Mouse (Mus musculus) forebrain, postnatal 0 days (tissue): ENCODE data around the gene Mknk1. TPM values are rescaled to one million over a fixed set of nuclear protein-coding genes. Genes with fewer than 3 reads are reported as not detected.

Experiments used
- ATAC-seq: fragments of 200-750 bp; cut with Nextera tagmentation; 2 replicates; pipeline ENCODE4 v1.8.0; 2017; ENCODE audit warnings: mild to moderate bottlenecking, moderate library complexity
- DNase-seq: peaks from one replicate; pipeline ENCODE4 v3.0.0-alpha.2; 2015
- H3K27ac ChIP-seq: fragments of 300-500 bp; sonication (generic); 2 replicates; pipeline ENCODE4 v1.5.1; 2014; ENCODE audit warnings: low read depth, mild to moderate bottlenecking, antibody characterized with exemption, low read length, moderate library complexity, mixed read lengths
- H3K27me3 ChIP-seq: fragments of 300-500 bp; sonication (generic); 2 replicates; pipeline ENCODE4 v1.6.1; 2014; ENCODE audit warnings: mild to moderate bottlenecking, low read length, mixed read lengths; ENCODE audit not compliant: insufficient read depth
- H3K36me3 ChIP-seq: fragments of 300-500 bp; sonication (generic); 2 replicates; pipeline ENCODE4 v1.6.1; 2014; ENCODE audit warnings: mild to moderate bottlenecking, moderate library complexity; ENCODE audit not compliant: insufficient read depth
- H3K4me1 ChIP-seq: fragments of 300-500 bp; sonication (generic); 2 replicates; pipeline ENCODE4 v1.6.1; 2014; ENCODE audit warnings: antibody characterized with exemption; ENCODE audit not compliant: insufficient read depth
- H3K4me2 ChIP-seq: fragments of 300-500 bp; sonication (generic); 2 replicates; pipeline ENCODE4 v1.6.1; 2014; ENCODE audit warnings: low read depth, mild to moderate bottlenecking, moderate library complexity
- H3K4me3 ChIP-seq: fragments of 300-500 bp; sonication (generic); 2 replicates; pipeline ENCODE4 v1.5.1; 2014; ENCODE audit warnings: low read depth, low read length, mixed read lengths
- H3K9ac ChIP-seq: fragments of 300-500 bp; sonication (generic); 2 replicates; pipeline ENCODE4 v1.6.1; 2014; ENCODE audit warnings: mild to moderate bottlenecking
- H3K9me3 ChIP-seq: fragments of 300-500 bp; sonication (generic); 2 replicates; pipeline ENCODE4 v1.6.1; 2016; ENCODE audit warnings: low read length
- CTCF ChIP-seq: sonication (generic); IDR thresholded peaks from 2 replicates; pipeline ENCODE4 v1.5.1; 2016; ENCODE audit warnings: antibody characterized with exemption, control low read depth, low read depth
- WGBS: fragments of 180-500 bp; shearing (Covaris S2); extraction: QIAGEN DNeasy Blood & Tissue Kit; methylation state at CpG from one replicate; pipeline ENCODE4 v1.1.7; 2014; 5-methylcytosine and 5-hydroxymethylcytosine counted together
- polyA plus RNA-seq: library from polyadenylated mRNA; unstranded; fragments of >200 nt; fragmentation: Nextera tagmentation; extraction: Ambion mirVana; gene quantifications from 2 replicates; pipeline ENCODE4 v1.2.1, GENCODE M21; 2015
- total RNA-seq: library from RNA; depleted of rRNA; stranded (reverse); fragments of >200 nt; gene quantifications from 2 replicates; pipeline ENCODE4 v1.2.3, GENCODE M21; 2014

Mknk1 gene
- total and polyA plus RNA-seq, 2 experiments from 2014 or later, result 18.9 to 22.8 TPM

GRCm38 (mm10) chr4:115820944-115821343 lies 18.1 kb upstream of the Mknk1 start:
- no peak for TF ChIP-seq CTCF
- H3K36me3 ChIP-seq, result no peaks in the 10 kb centered on the region
- WGBS, result 77% methylated on average over 3 of the region's 3 CpGs
- no peak overlapping the region for H3K27ac ChIP-seq
- no peak overlapping the region for H3K9ac ChIP-seq
- H3K27me3 ChIP-seq, result no peaks in the 10 kb centered on the region
- no peaks in the 10 kb centered on the region for H3K9me3 ChIP-seq
- no peaks in the 10 kb centered on the region for H3K4me1 ChIP-seq
- no peak overlapping the region for H3K4me2 ChIP-seq
- ATAC-seq, result no peak
- DNase-seq, result no peak
- no peak overlapping the region for H3K4me3 ChIP-seq

GRCm38 (mm10) chr4:115821431-115821830 lies 17.6 kb upstream of the Mknk1 start:
- Histone ChIP-seq H3K4me2 (no peak overlapping the region), H3K36me3 (no peaks in the 10 kb centered on the region), H3K4me1 (no peaks in the 10 kb centered on the region), H3K27me3 (no peaks in the 10 kb centered on the region), H3K4me3 (no peak overlapping the region), H3K9ac (no peak overlapping the region), H3K9me3 (no peaks in the 10 kb centered on the region), H3K27ac (no peak overlapping the region)
- DNase-seq (no peak), ATAC-seq (no peak)
- TF ChIP-seq CTCF, result no peak

GRCm38 (mm10) chr4:115821928-115822327 lies 17.1 kb upstream of the Mknk1 start:
- 64% methylated on average over 3 of the region's 3 CpGs for WGBS
- TF ChIP-seq CTCF, result no peak
- no peak overlapping the region for H3K27ac ChIP-seq

GRCm38 (mm10) chr4:115824178-115824577 lies 14.8 kb upstream of the Mknk1 start:
- H3K9ac ChIP-seq, result no peak overlapping the region
- WGBS, result 76% methylated on average over 2 of the region's 2 CpGs
- ATAC-seq (no peak), DNase-seq (no peak)
- no peaks in the 10 kb centered on the region for H3K27me3 ChIP-seq
- no peak overlapping the region for H3K4me3 ChIP-seq
- no peaks in the 10 kb centered on the region for H3K36me3 ChIP-seq
- TF ChIP-seq CTCF, result no peak
- no peak overlapping the region for H3K27ac ChIP-seq
- peaks cover 7% of the 10 kb centered on the region for H3K4me1 ChIP-seq
- H3K4me2 ChIP-seq, result no peak overlapping the region
- H3K9me3 ChIP-seq, result no peaks in the 10 kb centered on the region

More at GRCm38 (mm10) chr4:115821928-115822327, 17.1 kb upstream of the Mknk1 start:
- Histone ChIP-seq H3K36me3 (no peaks in the 10 kb centered on the region), H3K4me3 (no peak overlapping the region), H3K4me1 (no peaks in the 10 kb centered on the region), H3K4me2 (no peak overlapping the region), H3K27me3 (no peaks in the 10 kb centered on the region), H3K9ac (no peak overlapping the region), H3K9me3 (no peaks in the 10 kb centered on the region)
- DNase-seq (no peak), ATAC-seq (no peak)

GRCm38 (mm10) chr4:115825271-115825670 lies 13.7 kb upstream of the Mknk1 start:
- no peak for ATAC-seq
- no peaks in the 10 kb centered on the region for H3K27me3 ChIP-seq
- no peak overlapping the region for H3K4me3 ChIP-seq
- H3K36me3 ChIP-seq, result 0 out of 2 replicates have a peak, but pooled peaks cover 3% of the 10 kb centered on the region
- TF ChIP-seq CTCF, result no peak
- no peak overlapping the region for H3K9ac ChIP-seq
- H3K4me1 ChIP-seq, result peaks cover 7% of the 10 kb centered on the region
- no peaks in the 10 kb centered on the region for H3K9me3 ChIP-seq
- no peak overlapping the region for H3K4me2 ChIP-seq
- H3K27ac ChIP-seq, result no peak overlapping the region
- 87% methylated on average over 2 of the region's 2 CpGs for WGBS
- DNase-seq, result no peak

GRCm38 (mm10) chr4:115827066-115827465 lies 11.9 kb upstream of the Mknk1 start:
- 72% methylated on average over 3 of the region's 3 CpGs for WGBS

GRCm38 (mm10) chr4:115827535-115827887 lies 11.5 kb upstream of the Mknk1 start:
- H3K27me3 ChIP-seq, result no peaks in the 10 kb centered on the region
- WGBS, result 4% methylated on average over 4 of the region's 4 CpGs
- peak; percentile 39; the same call in 1 of the 2 replicates for TF ChIP-seq CTCF
- H3K4me3 ChIP-seq, result peak overlapping the region; percentile 68
- no peaks in the 10 kb centered on the region for H3K9me3 ChIP-seq
- H3K4me2 ChIP-seq, result peak overlapping the region; percentile 73
- ATAC-seq (peak; percentile 43), DNase-seq (no peak)
- 0 out of 2 replicates have a peak, but pooled peaks cover 3% of the 10 kb centered on the region for H3K36me3 ChIP-seq
- H3K27ac ChIP-seq, result no peak overlapping the region
- peaks cover 7% of the 10 kb centered on the region for H3K4me1 ChIP-seq
- H3K9ac ChIP-seq, result peak overlapping the region; percentile 58

More at GRCm38 (mm10) chr4:115827066-115827465, 11.9 kb upstream of the Mknk1 start:
- 0 out of 2 replicates have a peak, but pooled peaks cover 3% of the 10 kb centered on the region for H3K36me3 ChIP-seq
- H3K27me3 ChIP-seq, result no peaks in the 10 kb centered on the region
- H3K4me2 ChIP-seq, result peak overlapping the region; percentile 73; the same call in 1 of the 2 replicates
- no peak for TF ChIP-seq CTCF
- no peak for ATAC-seq
- no peak for DNase-seq
- H3K9me3 ChIP-seq, result no peaks in the 10 kb centered on the region
- no peak overlapping the region for H3K27ac ChIP-seq
- no peak overlapping the region for H3K4me3 ChIP-seq
- peaks cover 7% of the 10 kb centered on the region for H3K4me1 ChIP-seq
- H3K9ac ChIP-seq, result no peak overlapping the region
